Mouse (Mus musculus): ENCODE results near the gene Esd.

The Esd gene

GRCm38 (mm10) chr14:74732079-74732783 lies at the start of gene Esd:
TSS of gene Esd (plus strand) at chr14:74732297.
- DNase-seq, result peak; percentile 96

- no peak for DNase-seq
Measured at GRCm38 (mm10) chr14:74684298-74684978, 47.7 kb upstream of the Esd start.

- DNase-seq, result no peak
Measured at GRCm38 (mm10) chr14:74691963-74692362, 40.1 kb upstream of the Esd start.

- DNase-seq, result no peak
Measured at GRCm38 (mm10) chr14:74696766-74697165, 35.3 kb upstream of the Esd start.

- DNase-seq, result no peak
Measured at GRCm38 (mm10) chr14:74697432-74697831, 34.7 kb upstream of the Esd start.

- DNase-seq, result no peak
Measured at GRCm38 (mm10) chr14:74699241-74699640, 32.9 kb upstream of the Esd start.

GRCm38 (mm10) chr14:74703930-74704329 lies 28.2 kb upstream of the Esd start:
- no peak for DNase-seq

- DNase-seq, result no peak
Measured at GRCm38 (mm10) chr14:74709054-74709453, 23.0 kb upstream of the Esd start.

GRCm38 (mm10) chr14:74723541-74723940 lies 8.6 kb upstream of the Esd start:
- DNase-seq, result no peak

GRCm38 (mm10) chr14:74731221-74732078 lies 647 bp upstream of the Esd start:
- peak; percentile 75 for DNase-seq

- no peak for DNase-seq
Measured at GRCm38 (mm10) chr14:74733397-74733796, 1.3 kb downstream of the Esd start.

- peak; percentile 58 for DNase-seq
Measured at GRCm38 (mm10) chr14:74735471-74735870, 3.4 kb downstream of the Esd start.

- DNase-seq, result no peak
Measured at GRCm38 (mm10) chr14:74736850-74737249, 4.8 kb downstream of the Esd start.

GRCm38 (mm10) chr14:74764191-74764918 lies 32.3 kb downstream of the Esd start:
- DNase-seq, result peak; percentile 53

- no peak for DNase-seq
Measured at GRCm38 (mm10) chr14:74767892-74768291, 35.8 kb downstream of the Esd start.

GRCm38 (mm10) chr14:74774046-74774619 lies 42.0 kb downstream of the Esd start:
- no peak for DNase-seq

- DNase-seq, result no peak
Measured at GRCm38 (mm10) chr14:74784243-74784934, 52.3 kb downstream of the Esd start.

GRCm38 (mm10) chr14:74787717-74788116 lies 55.6 kb downstream of the Esd start:
- DNase-seq, result no peak

- DNase-seq, result no peak
Measured at GRCm38 (mm10) chr14:74788766-74789165, 56.7 kb downstream of the Esd start.

- no peak for DNase-seq
Measured at GRCm38 (mm10) chr14:74790535-74790934, 58.4 kb downstream of the Esd start.

- DNase-seq, result no peak
Measured at GRCm38 (mm10) chr14:74792793-74793192, 60.7 kb downstream of the Esd start.

GRCm38 (mm10) chr14:74794931-74795330 lies 62.8 kb downstream of the Esd start:
- no peak for DNase-seq
